Mouse (Mus musculus): ENCODE results near the gene Gm10320. TPM values are rescaled to one million over a fixed set of nuclear protein-coding genes. Genes with fewer than 3 reads are reported as not detected.

Gm10320 gene
- total RNA-seq, 1 experiment, result 8.9 TPM

- no peak overlapping the region for H3K9ac ChIP-seq (ENCODE audit: insufficient read depth, low read depth, low read length, poor library complexity, severe bottlenecking)
- no peak for DNase-seq (ENCODE audit: low read depth, low spot score)
- in situ Hi-C loops (cut with MboI; ENCODE audit: low sequenced_read_pairs in 2 of 2, unreplicated experiment in 2 of 2), result no loop called here
- H3K4me1 ChIP-seq (ENCODE audit: control insufficient read depth in 2 of 2, insufficient read depth in 2 of 2, low read length in 2 of 2, poor library complexity in 1 of 2), result peaks cover 0 to 4% of the 10 kb centered on the region in 2 experiments; a peak in 1 of 4 replicates
- no peaks in the 10 kb centered on the region for H3K9me3 ChIP-seq (ENCODE audit: control insufficient read depth, insufficient read depth, low read depth, low read length)
- no peak for TF ChIP-seq ZC3H11A (IDR thresholded peaks at IDR 0.05; ENCODE audit: borderline replicate concordance, low read depth, low read length)
- TF ChIP-seq ZNF384 (IDR thresholded peaks at IDR 0.05; ENCODE audit: low read depth, low read length), result no peak
- no peak for TF ChIP-seq CHD2 (IDR thresholded peaks at IDR 0.05; ENCODE audit: low read depth, low read length)
- no peak for TF ChIP-seq MAFK (IDR thresholded peaks at IDR 0.05; ENCODE audit: insufficient read depth, low read depth, low read length)
- no peak for TF ChIP-seq HCFC1 (IDR thresholded peaks at IDR 0.05; ENCODE audit: borderline replicate concordance, insufficient read depth, low read length)
- H3K4me3 ChIP-seq (ENCODE audit: insufficient read depth in 1 of 2, low read depth in 1 of 2, low read length in 2 of 2, poor library complexity in 1 of 2, severe bottlenecking in 1 of 2), result no peak overlapping the region
- H3K27ac ChIP-seq (ENCODE audit: insufficient read depth, low read depth, low read length, poor library complexity, severe bottlenecking), result no peak overlapping the region
- no peaks in the 10 kb centered on the region for H3K36me3 ChIP-seq (ENCODE audit: control insufficient read depth, insufficient read depth, low read length, poor library complexity, severe bottlenecking)
Observed at GRCm38 (mm10) chr13:98494492-98495064, 2.8 kb upstream of the Gm10320 start.

- Histone ChIP-seq H3K9me3 (ENCODE audit: control insufficient read depth, insufficient read depth, low read depth, low read length) (no peaks in the 10 kb centered on the region), H3K36me3 (ENCODE audit: control insufficient read depth, insufficient read depth, low read length, poor library complexity, severe bottlenecking) (no peaks in the 10 kb centered on the region), H3K9ac (ENCODE audit: insufficient read depth, low read depth, low read length, poor library complexity, severe bottlenecking) (no peak overlapping the region), H3K4me1 (ENCODE audit: control insufficient read depth in 2 of 2, insufficient read depth in 2 of 2, low read length in 2 of 2, poor library complexity in 1 of 2) (peaks cover 0 to 4% of the 10 kb centered on the region in 2 experiments; a peak in 1 of 4 replicates), H3K4me3 (ENCODE audit: insufficient read depth in 1 of 2, low read depth in 1 of 2, low read length in 2 of 2, poor library complexity in 1 of 2, severe bottlenecking in 1 of 2) (no peak overlapping the region), H3K27ac (ENCODE audit: insufficient read depth, low read depth, low read length, poor library complexity, severe bottlenecking) (no peak overlapping the region)
- TF ChIP-seq CHD2 (IDR thresholded peaks at IDR 0.05; ENCODE audit: low read depth, low read length) (no peak), ZNF384 (IDR thresholded peaks at IDR 0.05; ENCODE audit: low read depth, low read length) (no peak), ZC3H11A (IDR thresholded peaks at IDR 0.05; ENCODE audit: borderline replicate concordance, low read depth, low read length) (no peak), HCFC1 (IDR thresholded peaks at IDR 0.05; ENCODE audit: borderline replicate concordance, insufficient read depth, low read length) (no peak), MAFK (IDR thresholded peaks at IDR 0.05; ENCODE audit: insufficient read depth, low read depth, low read length) (no peak)
- in situ Hi-C loops (cut with MboI; ENCODE audit: low sequenced_read_pairs in 2 of 2, unreplicated experiment in 2 of 2), result no loop called here
- DNase-seq (ENCODE audit: low read depth, low spot score), result no peak
Observed at GRCm38 (mm10) chr13:98492569-98493255, 911 bp upstream of the Gm10320 start.

GRCm38 (mm10) chr13:98486726-98487125 lies 5.1 kb downstream of the Gm10320 start:
- Histone ChIP-seq H3K27ac (ENCODE audit: insufficient read depth, low read depth, low read length, poor library complexity, severe bottlenecking) (no peak overlapping the region), H3K9me3 (ENCODE audit: control insufficient read depth, insufficient read depth, low read depth, low read length) (no peaks in the 10 kb centered on the region), H3K9ac (ENCODE audit: insufficient read depth, low read depth, low read length, poor library complexity, severe bottlenecking) (no peak overlapping the region), H3K36me3 (ENCODE audit: control insufficient read depth, insufficient read depth, low read length, poor library complexity, severe bottlenecking) (no peaks in the 10 kb centered on the region), H3K4me3 (ENCODE audit: insufficient read depth in 1 of 2, low read depth in 1 of 2, low read length in 2 of 2, poor library complexity in 1 of 2, severe bottlenecking in 1 of 2) (no peak overlapping the region), H3K4me1 (ENCODE audit: control insufficient read depth in 2 of 2, insufficient read depth in 2 of 2, low read length in 2 of 2, poor library complexity in 1 of 2) (no peaks in the 10 kb centered on the region)
- TF ChIP-seq HCFC1 (IDR thresholded peaks at IDR 0.05; ENCODE audit: borderline replicate concordance, insufficient read depth, low read length) (no peak), MAFK (IDR thresholded peaks at IDR 0.05; ENCODE audit: insufficient read depth, low read depth, low read length) (no peak), ZC3H11A (IDR thresholded peaks at IDR 0.05; ENCODE audit: borderline replicate concordance, low read depth, low read length) (no peak), ZNF384 (IDR thresholded peaks at IDR 0.05; ENCODE audit: low read depth, low read length) (no peak), CHD2 (IDR thresholded peaks at IDR 0.05; ENCODE audit: low read depth, low read length) (no peak)
- in situ Hi-C loops (cut with MboI; ENCODE audit: low sequenced_read_pairs in 2 of 2, unreplicated experiment in 2 of 2), result no loop called here
- no peak for DNase-seq (ENCODE audit: low read depth, low spot score)

- in situ Hi-C loops (cut with MboI; ENCODE audit: low sequenced_read_pairs in 2 of 2, unreplicated experiment in 2 of 2), result no loop called here
- Histone ChIP-seq H3K9me3 (ENCODE audit: control insufficient read depth, insufficient read depth, low read depth, low read length) (no peaks in the 10 kb centered on the region), H3K9ac (ENCODE audit: insufficient read depth, low read depth, low read length, poor library complexity, severe bottlenecking) (no peak overlapping the region)
Observed at GRCm38 (mm10) chr13:98486161-98486560, 5.6 kb downstream of the Gm10320 start.

More at GRCm38 (mm10) chr13:98486161-98486560, 5.6 kb downstream of the Gm10320 start:
- no peak for DNase-seq (ENCODE audit: low read depth, low spot score)
- H3K4me1 ChIP-seq (ENCODE audit: control insufficient read depth in 2 of 2, insufficient read depth in 2 of 2, low read length in 2 of 2, poor library complexity in 1 of 2), result no peaks in the 10 kb centered on the region
- TF ChIP-seq ZC3H11A (IDR thresholded peaks at IDR 0.05; ENCODE audit: borderline replicate concordance, low read depth, low read length) (no peak), CHD2 (IDR thresholded peaks at IDR 0.05; ENCODE audit: low read depth, low read length) (no peak), HCFC1 (IDR thresholded peaks at IDR 0.05; ENCODE audit: borderline replicate concordance, insufficient read depth, low read length) (no peak), MAFK (IDR thresholded peaks at IDR 0.05; ENCODE audit: insufficient read depth, low read depth, low read length) (no peak), ZNF384 (IDR thresholded peaks at IDR 0.05; ENCODE audit: low read depth, low read length) (no peak)
- no peak overlapping the region for H3K4me3 ChIP-seq (ENCODE audit: insufficient read depth in 1 of 2, low read depth in 1 of 2, low read length in 2 of 2, poor library complexity in 1 of 2, severe bottlenecking in 1 of 2)
- no peak overlapping the region for H3K27ac ChIP-seq (ENCODE audit: insufficient read depth, low read depth, low read length, poor library complexity, severe bottlenecking)
- no peaks in the 10 kb centered on the region for H3K36me3 ChIP-seq (ENCODE audit: control insufficient read depth, insufficient read depth, low read length, poor library complexity, severe bottlenecking)

Measured in ES-E14 (cell line).